Mouse (Mus musculus): Measurements from ENCODE around the gene Cldn6.

- peak; percentile 90 for TF ChIP-seq CTCF (IDR thresholded peaks at IDR 0.05)
- no peak for TF ChIP-seq EP300 (IDR thresholded peaks at IDR 0.05)
These were observed 48.6 kb upstream of the Cldn6 start for GRCm38 (mm10) chr17:23630195-23631020.

All from lung, postnatal 0 days (tissue).